Mouse (Mus musculus) thymus, adult 2 months (tissue): Measurements from ENCODE around the gene Olfr1140. TPM values are rescaled to one million over a fixed set of nuclear protein-coding genes. Genes with fewer than 3 reads are reported as not detected.

Experiments used
- DNase-seq: peaks from one replicate; pipeline ENCODE4 v3.0.0; 2021
- H3K27ac ChIP-seq: fragments of 200-500 bp; 2 replicates; pipeline ENCODE4 v1.5.1; 2012; ENCODE audit warnings: low read length, control low read depth; ENCODE audit not compliant: control insufficient read depth, insufficient read depth
- H3K27me3 ChIP-seq: fragments of 200-500 bp; 2 replicates; pipeline ENCODE4 v1.6.1; 2012; ENCODE audit warnings: mild to moderate bottlenecking, low read length, moderate library complexity, mixed read lengths; ENCODE audit not compliant: control insufficient read depth, insufficient read depth
- H3K36me3 ChIP-seq: fragments of 200-500 bp; 2 replicates; pipeline ENCODE4 v1.6.1; 2012; ENCODE audit warnings: mild to moderate bottlenecking, low read length, moderate library complexity; ENCODE audit not compliant: control insufficient read depth, insufficient read depth
- H3K4me1 ChIP-seq: fragments of 200-500 bp; replicated peaks from 2 replicates; pipeline ENCODE4 v1.6.1; 2012; ENCODE audit warnings: low read length; ENCODE audit not compliant: control insufficient read depth, insufficient read depth
- H3K4me3 ChIP-seq: fragments of 200-500 bp; 2 replicates; pipeline ENCODE4 v1.5.1; 2012; ENCODE audit warnings: mild to moderate bottlenecking, low read length, control low read depth, moderate library complexity; ENCODE audit not compliant: control insufficient read depth, insufficient read depth
- CTCF ChIP-seq: fragments of 200-500 bp; IDR thresholded peaks from 2 replicates; pipeline ENCODE4 v1.5.1; 2012; ENCODE audit warnings: mild to moderate bottlenecking, control low read depth, low read length, moderate library complexity, borderline replicate concordance; ENCODE audit not compliant: control insufficient read depth, poor library complexity, insufficient read depth; ENCODE audit errors: extremely low read depth
- POLR2A ChIP-seq: fragments of 200-500 bp; IDR thresholded peaks from 2 replicates; pipeline ENCODE4 v1.6.1; 2012; ENCODE audit warnings: mild to moderate bottlenecking, low read length, control low read depth, moderate library complexity; ENCODE audit not compliant: control insufficient read depth, poor library complexity, insufficient read depth; ENCODE audit errors: extremely low read depth
- WGBS: fragments of 180-500 bp; shearing (Covaris S2); methylation state at CpG from one replicate; pipeline ENCODE4 v1.1.7; 2018; 5-methylcytosine and 5-hydroxymethylcytosine counted together
- polyA plus RNA-seq: library from polyadenylated mRNA; depleted of rRNA; stranded (reverse); fragments of >200 nt; gene quantifications from 2 replicates; pipeline ENCODE4 v1.2.3, GENCODE M21; 2012; rRNA removed

The Olfr1140 gene
- polyA plus RNA-seq, result not detected in 2 replicates

GRCm38 (mm10) chr2:87743452-87743851 lies at the start of gene Olfr1140:
TSS of gene Olfr1140 (plus strand) at chr2:87743752.
- Histone ChIP-seq H3K27ac (no peak within 1 kb of the TSS), H3K27me3 (no peaks in the 10 kb centered on the region), H3K36me3 (no peaks in the 10 kb centered on the region), H3K4me1 (no peaks in the 10 kb centered on the region), H3K4me3 (no peak within 1 kb of the TSS)
- no peak for TF ChIP-seq POLR2A
- DNase-seq, result no peak
- WGBS, result 78% methylated on average over 3 of the region's 3 CpGs

DNA sequence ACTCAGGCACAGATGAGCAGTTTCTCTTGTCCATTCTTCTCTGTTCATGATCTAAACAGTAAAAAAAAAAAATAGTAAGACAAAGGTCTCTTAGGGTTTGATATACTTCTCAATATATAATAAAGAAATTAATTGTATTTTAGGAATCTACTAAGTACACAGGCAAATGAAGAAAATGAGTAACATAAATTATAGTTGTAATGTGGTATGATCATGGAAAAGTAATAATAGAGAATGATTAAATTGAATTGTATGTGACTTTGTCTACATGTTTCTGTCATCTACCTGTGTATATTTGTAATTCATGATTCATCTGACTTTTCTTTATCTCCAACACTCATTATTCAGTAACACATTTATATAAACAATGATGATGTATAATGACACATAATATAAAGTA lies 49.7 kb upstream of the Olfr1140 start, which contains the start of gene Olfr1136:
Gene Olfr1136, minus strand, starts transcription at position 101 of the 400 bp plus-strand sequence.
- Histone ChIP-seq H3K27ac (no peak within 1 kb of the TSS), H3K27me3 (no peaks in the 10 kb centered on the region), H3K36me3 (no peaks in the 10 kb centered on the region), H3K4me1 (no peaks in the 10 kb centered on the region), H3K4me3 (no peak within 1 kb of the TSS)
- no peak for DNase-seq
- TF ChIP-seq CTCF, result no peak
- TF ChIP-seq POLR2A, result no peak

DNA sequence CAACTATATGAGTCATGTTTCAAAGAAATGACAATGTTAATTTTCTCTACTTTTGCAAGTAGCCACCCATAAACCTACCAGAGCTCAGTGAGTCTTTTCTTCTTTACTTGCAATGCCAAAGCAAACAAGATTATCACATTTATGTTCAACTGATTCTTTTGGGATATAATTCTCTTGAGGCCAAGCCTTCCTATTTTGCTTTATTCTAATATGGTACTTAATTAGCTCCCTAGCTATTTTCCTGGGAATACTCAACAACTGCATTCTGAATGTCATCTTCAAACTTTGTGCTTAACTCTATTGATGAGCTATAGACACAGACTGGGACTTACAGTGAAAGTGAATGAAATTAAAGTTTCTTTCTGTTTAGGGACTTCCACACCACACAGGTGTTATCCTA lies 30.5 kb upstream of the Olfr1140 start, which contains the start of gene Olfr1137:
Gene Olfr1137, minus strand, starts transcription at position 101 of the 400 bp plus-strand sequence.
- no peak for DNase-seq
- TF ChIP-seq CTCF (no peak), POLR2A (no peak)
- no peaks in the 10 kb centered on the region for H3K27me3 ChIP-seq

DNA sequence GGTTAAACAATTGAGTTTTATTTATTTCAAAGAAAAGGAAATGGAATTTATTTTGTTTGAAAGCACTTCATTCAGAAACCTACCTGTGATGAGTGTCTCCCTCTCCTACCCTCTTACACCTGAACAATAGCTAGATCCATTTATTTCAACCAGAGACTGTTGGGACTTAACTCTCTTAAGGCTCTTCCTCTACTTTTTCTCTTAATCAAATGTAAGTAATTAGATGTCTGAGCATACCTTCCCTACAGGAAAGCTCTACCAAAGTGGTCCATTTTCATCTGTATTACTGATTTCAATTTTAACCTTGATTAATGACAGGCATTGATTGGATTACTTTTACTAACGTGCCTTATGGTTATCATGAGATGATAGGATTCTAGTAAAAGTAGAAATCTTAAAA lies 3.7 kb upstream of the Olfr1140 start, which contains the start of gene Olfr1138:
Gene Olfr1138, minus strand, starts transcription at position 101 of the 400 bp plus-strand sequence.
- 79% methylated on average over 1 of the region's 1 CpGs for WGBS
- no peaks in the 10 kb centered on the region for H3K27me3 ChIP-seq

More for the DNA sequence above, 30.5 kb upstream of the Olfr1140 start, which contains the start of gene Olfr1137:
- no peaks in the 10 kb centered on the region for H3K36me3 ChIP-seq
- H3K4me3 ChIP-seq, result no peak within 1 kb of the TSS
- H3K4me1 ChIP-seq, result no peaks in the 10 kb centered on the region
- H3K27ac ChIP-seq, result no peak within 1 kb of the TSS

DNA sequence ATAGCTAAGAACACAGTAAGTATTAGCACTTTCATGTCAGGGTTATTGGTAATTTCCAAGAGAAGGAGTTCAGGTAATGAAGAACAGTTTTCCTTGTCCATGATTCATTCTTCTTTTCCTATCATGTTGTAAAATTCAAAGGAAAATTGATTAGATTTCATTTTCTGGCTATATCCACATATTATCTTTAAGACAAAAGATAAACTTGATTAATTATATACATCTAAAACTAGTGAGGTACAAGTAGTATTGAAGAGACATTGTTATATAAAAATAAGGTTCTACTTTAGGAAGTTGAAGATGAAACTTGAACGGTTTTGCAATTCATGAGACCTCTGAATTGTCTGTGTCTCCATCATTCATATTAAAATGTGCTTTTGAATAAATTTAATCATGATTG lies 10.3 kb downstream of the Olfr1140 start, which contains the start of gene Olfr1141:
Gene Olfr1141, minus strand, starts transcription at position 101 of the 400 bp plus-strand sequence.
- no peaks in the 10 kb centered on the region for H3K27me3 ChIP-seq
- DNase-seq, result no peak
- no peaks in the 10 kb centered on the region for H3K36me3 ChIP-seq
- H3K4me3 ChIP-seq, result no peak within 1 kb of the TSS
- no peaks in the 10 kb centered on the region for H3K4me1 ChIP-seq
- TF ChIP-seq POLR2A (no peak), CTCF (no peak)
- 82% methylated on average over 1 of the region's 1 CpGs for WGBS
- H3K27ac ChIP-seq, result no peak within 1 kb of the TSS

More for the DNA sequence above, 3.7 kb upstream of the Olfr1140 start, which contains the start of gene Olfr1138:
- DNase-seq, result no peak
- Histone ChIP-seq H3K4me3 (no peak within 1 kb of the TSS), H3K4me1 (no peaks in the 10 kb centered on the region), H3K27ac (no peak within 1 kb of the TSS), H3K36me3 (no peaks in the 10 kb centered on the region)
- TF ChIP-seq CTCF, result no peak
- no peak for TF ChIP-seq POLR2A

GRCm38 (mm10) chr2:87776143-87776542 lies 32.6 kb downstream of the Olfr1140 start:
- Histone ChIP-seq H3K27me3 (no peaks in the 10 kb centered on the region), H3K27ac (no peak overlapping the region), H3K4me3 (no peak overlapping the region), H3K4me1 (no peaks in the 10 kb centered on the region), H3K36me3 (no peaks in the 10 kb centered on the region)
- WGBS, result 55% methylated on average over 1 of the region's 1 CpGs
- no peak for TF ChIP-seq POLR2A
- TF ChIP-seq CTCF, result no peak
- DNase-seq, result no peak

DNA sequence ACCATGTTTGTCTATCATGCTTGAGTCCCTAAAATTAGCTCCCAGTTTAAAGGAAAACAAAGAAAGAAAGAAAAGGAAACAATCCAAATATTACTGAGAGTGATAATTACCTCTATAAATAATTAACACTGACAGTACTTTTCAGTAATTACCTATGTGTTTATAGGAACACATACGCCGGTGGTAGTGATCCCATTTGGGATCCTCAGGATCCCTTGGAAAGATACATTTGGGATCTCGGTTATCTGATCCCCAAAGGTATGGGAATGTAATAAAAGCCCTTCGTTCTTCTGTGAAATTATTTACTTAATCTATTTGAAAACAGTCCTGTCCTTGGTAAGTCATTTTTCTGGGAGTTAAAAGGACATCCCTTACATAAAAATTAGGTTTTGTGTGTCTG lies 35.6 kb downstream of the Olfr1140 start, which contains the start of gene Olfr152:
Gene Olfr152, plus strand, starts transcription at position 301 of the 400 bp plus-strand sequence.
- Histone ChIP-seq H3K4me1 (no peaks in the 10 kb centered on the region), H3K27ac (no peak within 1 kb of the TSS), H3K4me3 (no peak within 1 kb of the TSS), H3K36me3 (no peaks in the 10 kb centered on the region), H3K27me3 (no peaks in the 10 kb centered on the region)
- no peak for TF ChIP-seq CTCF
- TF ChIP-seq POLR2A, result no peak
- 86% methylated on average over 4 of the region's 4 CpGs for WGBS
- no peak for DNase-seq

Other genes starting within 250 kb of the Olfr1140 start
- gene Pramel7, start 246.7 kb upstream of the Olfr1140 start, polyA plus RNA-seq, result not detected in 2 replicates
- not detected in 2 replicates for gene Pramel6, start 237.2 kb upstream of the Olfr1140 start, polyA plus RNA-seq
- not detected in 2 replicates for gene Olfr153, start 212.0 kb upstream of the Olfr1140 start, polyA plus RNA-seq
- gene Olfr1128, start 198.2 kb upstream of the Olfr1140 start, polyA plus RNA-seq, result not detected in 2 replicates
- gene Olfr1129, start 169.8 kb upstream of the Olfr1140 start, polyA plus RNA-seq, result not detected in 2 replicates
- not detected in 2 replicates for gene Olfr1130, start 137.5 kb upstream of the Olfr1140 start, polyA plus RNA-seq
- gene Olfr1131, start 116.6 kb upstream of the Olfr1140 start, polyA plus RNA-seq, result not detected in 2 replicates
- gene Olfr1132, start 106.2 kb upstream of the Olfr1140 start, polyA plus RNA-seq, result not detected in 2 replicates
- not detected in 2 replicates for gene Olfr1133, start 96.4 kb upstream of the Olfr1140 start, polyA plus RNA-seq
- not detected in 2 replicates for gene Olfr1134, start 85.3 kb upstream of the Olfr1140 start, polyA plus RNA-seq
- not detected in 2 replicates for gene Olfr1135, start 70.1 kb upstream of the Olfr1140 start, polyA plus RNA-seq
- gene Olfr1136, start 49.8 kb upstream of the Olfr1140 start, polyA plus RNA-seq, result 0.40 TPM in 1 of 2 replicates, not detected in the other
- gene Olfr1137, start 30.6 kb upstream of the Olfr1140 start, polyA plus RNA-seq, result not detected in 2 replicates
- not detected in 2 replicates for gene Olfr1138, start 3.8 kb upstream of the Olfr1140 start, polyA plus RNA-seq
- gene Olfr1141, start 10.2 kb downstream of the Olfr1140 start, polyA plus RNA-seq, result not detected in 2 replicates
- gene Olfr152, start 35.7 kb downstream of the Olfr1140 start, polyA plus RNA-seq, result not detected in 2 replicates
- not detected in 2 replicates for gene Olfr1143, start 56.8 kb downstream of the Olfr1140 start, polyA plus RNA-seq
- not detected in 2 replicates for gene Olfr1145, start 66.1 kb downstream of the Olfr1140 start, polyA plus RNA-seq
- not detected in 2 replicates for gene Olfr1148, start 86.8 kb downstream of the Olfr1140 start, polyA plus RNA-seq
- gene Olfr1150-ps1, start 100.2 kb downstream of the Olfr1140 start, polyA plus RNA-seq, result not detected in 2 replicates
- not detected in 2 replicates for gene Olfr1151, start 112.1 kb downstream of the Olfr1140 start, polyA plus RNA-seq
- not detected in 2 replicates for gene Olfr1152, start 122.7 kb downstream of the Olfr1140 start, polyA plus RNA-seq
- gene Olfr1153, start 151.2 kb downstream of the Olfr1140 start, polyA plus RNA-seq, result not detected in 2 replicates
- gene Olfr1154, start 161.4 kb downstream of the Olfr1140 start, polyA plus RNA-seq, result not detected in 2 replicates
- not detected in 2 replicates for gene Olfr1155, start 201.4 kb downstream of the Olfr1140 start, polyA plus RNA-seq
- not detected in 2 replicates for gene Olfr1156, start 209.3 kb downstream of the Olfr1140 start, polyA plus RNA-seq
- gene Olfr1157, start 224.5 kb downstream of the Olfr1140 start, polyA plus RNA-seq, result not detected in 2 replicates
- gene Olfr74, start 230.9 kb downstream of the Olfr1140 start, polyA plus RNA-seq, result not detected in 2 replicates
- not detected in 2 replicates for gene Olfr1158, start 246.4 kb downstream of the Olfr1140 start, polyA plus RNA-seq